Mouse (Mus musculus) hindbrain, embryonic 15.5 days (tissue): ENCODE results near the gene Dqx1. TPM values are rescaled to one million over a fixed set of nuclear protein-coding genes. Genes with fewer than 3 reads are reported as not detected.

ENCODE experiments used
- ATAC-seq: fragments of 200-750 bp; cut with Nextera tagmentation; 2 replicates; pipeline ENCODE4 v1.8.0; 2017; ENCODE audit warnings: low read depth, moderate number of reproducible peaks, moderate TSS enrichment; ENCODE audit not compliant: low FRiP score
- H3K27ac ChIP-seq: fragments of 300-500 bp; sonication (generic); replicated peaks from 2 replicates; pipeline ENCODE4 v1.5.1; 2015; ENCODE audit warnings: mild to moderate bottlenecking, inconsistent platforms
- H3K27me3 ChIP-seq: fragments of 300-500 bp; sonication (generic); 2 replicates; pipeline ENCODE4 v1.6.1; 2015; ENCODE audit warnings: control low read depth, inconsistent platforms
- H3K36me3 ChIP-seq: fragments of 300-500 bp; sonication (generic); 2 replicates; pipeline ENCODE4 v1.6.1; 2015; ENCODE audit warnings: control low read depth, inconsistent platforms
- H3K4me1 ChIP-seq: fragments of 300-500 bp; sonication (generic); replicated peaks from 2 replicates; pipeline ENCODE4 v1.6.1; 2015; ENCODE audit warnings: control low read depth, inconsistent platforms
- H3K4me2 ChIP-seq: fragments of 300-500 bp; sonication (generic); 2 replicates; pipeline ENCODE4 v1.6.1; 2015; ENCODE audit warnings: moderate library complexity, mild to moderate bottlenecking, inconsistent platforms
- H3K4me3 ChIP-seq: fragments of 300-500 bp; sonication (generic); 2 replicates; pipeline ENCODE4 v1.5.1; 2015; ENCODE audit warnings: mild to moderate bottlenecking, inconsistent platforms
- H3K9ac ChIP-seq: fragments of 300-500 bp; sonication (generic); 2 replicates; pipeline ENCODE4 v1.6.1; 2015; ENCODE audit warnings: inconsistent platforms
- H3K9me3 ChIP-seq: fragments of 300-500 bp; sonication (generic); 2 replicates; pipeline ENCODE4 v1.6.1; 2016; ENCODE audit warnings: control low read depth, inconsistent platforms
- WGBS: fragments of 180-500 bp; shearing (Covaris S2); methylation state at CpG from one replicate; pipeline ENCODE4 v1.1.7; 2015; 5-methylcytosine and 5-hydroxymethylcytosine counted together
- polyA plus RNA-seq: library from polyadenylated mRNA; unstranded; fragments of >200 nt; fragmentation: Nextera tagmentation; extraction: Ambion mirVana; gene quantifications from 2 replicates; pipeline ENCODE4 v1.2.1, GENCODE M21; 2015

Gene Dqx1
- polyA plus RNA-seq, 1 experiment from 2014 or later, result 0.62 TPM

- peak; percentile 94 for ATAC-seq
- under 1% methylated on average over 46 of the region's 46 CpGs for WGBS
Observed at GRCm38 (mm10) chr6:83078324-83078858, 20.7 kb downstream of the Dqx1 start.

DNA sequence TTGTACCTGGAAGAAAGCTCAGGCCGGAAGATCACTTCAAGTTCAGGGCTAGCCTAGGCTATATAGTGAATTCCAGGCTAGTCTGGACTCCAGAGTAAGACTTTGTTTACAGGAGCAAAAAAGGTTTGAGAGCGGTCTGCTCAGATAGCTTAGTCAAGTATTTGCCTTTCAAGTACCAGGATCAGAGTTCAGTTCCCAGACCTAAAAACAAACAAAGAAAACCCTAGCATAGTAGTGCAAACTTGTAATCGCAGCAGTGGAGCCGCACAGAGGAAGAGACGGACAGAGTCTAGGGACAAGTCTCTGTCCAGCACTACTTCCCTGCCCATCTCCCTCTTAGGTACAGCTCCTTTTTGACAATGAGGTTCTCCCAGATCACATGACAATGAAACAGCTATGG lies 22.6 kb downstream of the Dqx1 start:
- H3K27me3 ChIP-seq, result peaks cover 55% of the 10 kb centered on the region
- H3K9ac ChIP-seq, result no peak overlapping the region
- no peak overlapping the region for H3K4me2 ChIP-seq

More at GRCm38 (mm10) chr6:83078324-83078858, 20.7 kb downstream of the Dqx1 start:
- Histone ChIP-seq H3K27me3 (peaks cover 55% of the 10 kb centered on the region), H3K36me3 (peaks cover 10% of the 10 kb centered on the region), H3K9me3 (no peaks in the 10 kb centered on the region), H3K4me1 (peaks cover 21% of the 10 kb centered on the region), H3K4me2 (peak overlapping the region; percentile 95), H3K27ac (peak overlapping the region; percentile 95), H3K4me3 (peak overlapping the region; percentile 83), H3K9ac (peak overlapping the region; percentile 70)

DNA sequence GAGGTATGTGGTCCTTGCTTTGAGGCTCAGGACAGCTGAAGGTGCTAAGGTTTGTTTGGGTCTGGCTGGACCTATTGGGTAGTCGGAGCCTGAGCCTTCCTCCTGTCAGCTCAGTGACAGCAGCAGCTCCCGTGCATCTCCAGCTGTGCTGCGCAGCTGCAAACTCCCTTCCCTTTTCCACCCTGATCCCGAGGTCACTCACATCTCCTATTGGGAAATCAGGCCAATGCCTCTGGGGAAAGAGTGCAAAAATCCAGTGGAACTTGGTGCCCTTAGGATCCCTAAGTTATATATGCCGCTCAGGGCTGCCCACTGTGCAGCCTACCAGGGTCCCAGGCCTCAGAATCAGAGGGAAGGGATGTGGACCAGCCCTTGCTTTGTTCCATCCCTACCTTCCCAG lies 25.9 kb downstream of the Dqx1 start:
- Histone ChIP-seq H3K36me3 (peaks cover 10% of the 10 kb centered on the region), H3K9ac (no peak overlapping the region), H3K27me3 (peaks cover 67% of the 10 kb centered on the region), H3K4me3 (no peak overlapping the region), H3K4me2 (no peak overlapping the region), H3K4me1 (peaks cover 25% of the 10 kb centered on the region), H3K9me3 (no peaks in the 10 kb centered on the region), H3K27ac (no peak overlapping the region)
- 18% methylated on average over 5 of the region's 5 CpGs for WGBS
- no peak for ATAC-seq

More for the DNA sequence above, 22.6 kb downstream of the Dqx1 start:
- no peak for ATAC-seq
- peaks cover 21% of the 10 kb centered on the region for H3K4me1 ChIP-seq
- H3K9me3 ChIP-seq, result no peaks in the 10 kb centered on the region
- no peak overlapping the region for H3K27ac ChIP-seq
- H3K36me3 ChIP-seq, result peaks cover 10% of the 10 kb centered on the region
- 97% methylated on average over 5 of the region's 5 CpGs for WGBS
- no peak overlapping the region for H3K4me3 ChIP-seq

DNA sequence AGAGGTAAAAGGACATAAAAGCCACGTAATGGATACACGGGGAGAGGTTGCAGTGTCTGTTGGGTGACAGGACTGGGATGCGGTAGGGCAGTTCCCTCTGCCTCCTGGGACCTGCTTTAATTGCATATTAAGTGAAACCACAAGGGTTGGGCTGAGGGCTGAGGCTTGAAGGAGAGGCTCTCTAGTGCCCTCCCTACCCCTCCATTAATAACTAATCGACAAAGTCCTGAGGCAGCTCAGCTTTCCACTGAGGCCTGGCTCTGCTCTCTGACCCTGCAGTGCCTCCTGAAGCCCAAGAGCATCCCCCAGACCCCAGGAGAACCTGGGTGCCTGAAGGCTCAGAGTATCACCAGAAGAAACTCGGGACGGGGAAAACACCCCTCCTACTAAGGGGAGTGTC lies 26.8 kb downstream of the Dqx1 start:
- 3% methylated on average over 6 of the region's 6 CpGs for WGBS
- Histone ChIP-seq H3K9me3 (no peaks in the 10 kb centered on the region), H3K27ac (no peak overlapping the region), H3K4me3 (no peak overlapping the region), H3K36me3 (peaks cover 10% of the 10 kb centered on the region), H3K4me1 (peaks cover 17% of the 10 kb centered on the region), H3K27me3 (peaks cover 74% of the 10 kb centered on the region), H3K4me2 (no peak overlapping the region), H3K9ac (no peak overlapping the region)
- no peak for ATAC-seq

GRCm38 (mm10) chr6:83086121-83087035 lies 28.7 kb downstream of the Dqx1 start, which contains the start of gene Lbx2:
TSS of gene Lbx2 (plus strand) at chr6:83086367.
- Histone ChIP-seq H3K36me3 (peaks cover 6% of the 10 kb centered on the region), H3K4me1 (peaks cover 12% of the 10 kb centered on the region), H3K4me3 (0 out of 2 replicates have a peak within 1 kb of the TSS, but pooled peaks have one; percentile 0), H3K9ac (no peak within 1 kb of the TSS), H3K27me3 (peaks cover 89% of the 10 kb centered on the region), H3K4me2 (peak within 1 kb of the TSS; percentile 37; the same call in 1 of the 2 replicates), H3K9me3 (no peaks in the 10 kb centered on the region), H3K27ac (no peak within 1 kb of the TSS)
- WGBS, result 5% methylated on average over 42 of the region's 42 CpGs
- ATAC-seq, result no peak

GRCm38 (mm10) chr6:83087205-83087925 lies 29.7 kb downstream of the Dqx1 start:
- Histone ChIP-seq H3K4me1 (peaks cover 12% of the 10 kb centered on the region), H3K9ac (no peak overlapping the region), H3K9me3 (no peaks in the 10 kb centered on the region), H3K27ac (no peak overlapping the region), H3K36me3 (no peaks in the 10 kb centered on the region), H3K4me2 (peak overlapping the region; percentile 37), H3K4me3 (peak overlapping the region; percentile 1; the same call in 1 of the 2 replicates), H3K27me3 (peaks cover 84% of the 10 kb centered on the region)
- 1% methylated on average over 47 of the region's 47 CpGs for WGBS
- ATAC-seq, result no peak

DNA sequence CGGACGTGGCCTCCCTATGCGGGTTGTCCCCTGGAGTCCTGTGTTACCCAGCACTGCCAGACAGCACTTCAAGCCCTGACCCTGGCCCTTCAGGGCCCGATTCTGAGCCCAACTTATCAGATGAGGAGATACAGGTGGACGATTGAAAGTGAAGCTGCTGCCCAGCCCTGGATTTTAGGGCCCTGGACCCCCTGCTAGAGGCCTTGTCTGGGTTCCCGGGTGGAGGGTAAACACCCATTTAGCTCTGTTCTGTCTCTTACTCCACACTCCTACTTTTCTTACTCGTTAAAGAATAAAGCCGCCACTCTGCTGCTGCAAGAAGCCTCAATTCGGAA lies 30.2 kb downstream of the Dqx1 start:
- Histone ChIP-seq H3K4me1 (peaks cover 12% of the 10 kb centered on the region), H3K36me3 (no peaks in the 10 kb centered on the region), H3K4me3 (0 out of 2 replicates have a peak overlapping the region, but pooled peaks have one; percentile 1), H3K4me2 (peak overlapping the region; percentile 37), H3K27me3 (peaks cover 79% of the 10 kb centered on the region), H3K27ac (no peak overlapping the region), H3K9ac (no peak overlapping the region), H3K9me3 (no peaks in the 10 kb centered on the region)
- WGBS, result 2% methylated on average over 9 of the region's 9 CpGs
- no peak for ATAC-seq

DNA sequence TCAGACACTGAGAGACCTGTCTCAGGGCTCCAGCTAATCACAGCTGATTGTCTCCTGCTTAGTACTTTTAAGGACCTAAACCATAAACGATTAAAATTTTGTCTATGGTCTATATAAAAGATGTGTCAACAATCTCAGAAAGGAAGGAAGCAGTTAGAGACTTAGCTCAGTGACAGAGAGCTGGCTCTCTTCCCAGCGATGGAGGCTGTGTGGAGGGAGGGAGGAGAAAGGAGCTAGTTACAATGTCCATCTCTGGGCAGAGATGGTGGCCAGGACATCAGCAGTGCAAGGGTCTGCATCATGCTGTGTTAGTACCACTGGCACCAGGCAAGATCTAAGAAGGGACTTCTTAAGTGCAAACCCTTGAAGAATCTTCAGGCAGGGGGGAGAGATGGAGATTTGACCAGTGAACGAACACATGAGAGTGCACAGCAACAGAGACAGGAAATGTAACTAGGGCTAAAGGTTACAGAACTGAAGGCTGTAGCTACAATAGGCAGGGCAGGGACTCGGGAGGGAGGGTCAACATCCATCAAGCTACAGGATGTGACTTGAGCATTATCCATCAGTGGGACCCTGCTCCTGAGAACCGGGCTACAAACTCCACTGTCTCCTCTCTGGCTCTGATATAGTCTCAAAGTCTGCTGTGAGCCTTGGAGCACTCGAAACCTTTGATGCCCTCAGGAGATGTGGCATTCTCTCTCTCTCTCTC lies 34.9 kb downstream of the Dqx1 start:
- Histone ChIP-seq H3K4me1 (peaks cover 5% of the 10 kb centered on the region; the same call in 1 of the 2 replicates), H3K36me3 (no peaks in the 10 kb centered on the region), H3K9me3 (no peaks in the 10 kb centered on the region), H3K27ac (no peak overlapping the region), H3K4me3 (no peak overlapping the region), H3K4me2 (no peak overlapping the region), H3K9ac (no peak overlapping the region), H3K27me3 (peaks cover 34% of the 10 kb centered on the region)
- no peak for ATAC-seq
- 51% methylated on average over 6 of the region's 6 CpGs for WGBS

DNA sequence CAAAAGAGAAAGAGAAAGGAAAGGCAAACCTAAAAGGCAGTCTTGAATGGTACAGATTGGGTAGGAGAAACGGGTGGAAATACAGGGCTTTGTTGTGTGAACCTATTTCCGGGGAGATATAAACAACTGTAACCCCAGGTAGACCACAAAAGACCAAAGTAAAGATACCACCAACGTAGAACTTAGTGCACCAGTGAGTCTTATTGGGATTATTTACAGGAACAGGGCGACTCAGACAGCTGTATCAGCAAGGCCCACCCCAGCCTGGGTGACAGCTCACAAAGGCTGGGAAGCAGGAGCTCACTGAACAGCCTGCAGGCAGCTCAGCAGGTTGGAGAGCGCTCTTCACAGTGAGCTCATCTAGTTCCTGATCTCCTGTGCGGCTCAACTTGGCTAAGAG lies 38.3 kb downstream of the Dqx1 start:
- WGBS, result 41% methylated on average over 6 of the region's 6 CpGs
- no peak for ATAC-seq
- Histone ChIP-seq H3K9me3 (no peaks in the 10 kb centered on the region), H3K27me3 (peaks cover 8% of the 10 kb centered on the region), H3K9ac (no peak overlapping the region), H3K4me2 (no peak overlapping the region), H3K27ac (no peak overlapping the region), H3K4me1 (0 out of 2 replicates have a peak, but pooled peaks cover 4% of the 10 kb centered on the region), H3K4me3 (no peak overlapping the region), H3K36me3 (no peaks in the 10 kb centered on the region)

GRCm38 (mm10) chr6:83098411-83098810 lies 40.8 kb downstream of the Dqx1 start:
- H3K4me2 ChIP-seq, result no peak overlapping the region
- no peaks in the 10 kb centered on the region for H3K36me3 ChIP-seq
- H3K27me3 ChIP-seq, result peaks cover 4% of the 10 kb centered on the region; the same call in 1 of the 2 replicates
- no peak for ATAC-seq
- H3K4me3 ChIP-seq, result no peak overlapping the region
- no peaks in the 10 kb centered on the region for H3K9me3 ChIP-seq
- H3K4me1 ChIP-seq, result peaks cover 18% of the 10 kb centered on the region
- H3K27ac ChIP-seq, result no peak overlapping the region
- H3K9ac ChIP-seq, result no peak overlapping the region
- WGBS, result 76% methylated on average over 2 of the region's 2 CpGs

GRCm38 (mm10) chr6:83101316-83101687 lies 43.7 kb downstream of the Dqx1 start, which contains the start of the genes Ccdc142 and Gm42688:
TSS of gene Ccdc142 (plus strand) at chr6:83101601.
TSS of gene Gm42688 (plus strand) at chr6:83101617.
- Histone ChIP-seq H3K4me1 (peaks cover 21% of the 10 kb centered on the region), H3K9ac (peak within 1 kb of the TSS; percentile 80), H3K9me3 (no peaks in the 10 kb centered on the region), H3K27me3 (peaks cover 4% of the 10 kb centered on the region; the same call in 1 of the 2 replicates), H3K27ac (peak within 1 kb of the TSS; percentile 86), H3K4me3 (peak within 1 kb of the TSS; percentile 62), H3K4me2 (peak within 1 kb of the TSS; percentile 95), H3K36me3 (no peaks in the 10 kb centered on the region)
- under 1% methylated on average over 25 of the region's 25 CpGs for WGBS
- peak; percentile 91 for ATAC-seq
